Mouse (Mus musculus) left cerebral cortex, postnatal 4 days (tissue): ENCODE measurements around the gene Zfp874a. TPM values are rescaled to one million over a fixed set of nuclear protein-coding genes. Genes with fewer than 3 reads are reported as not detected.
"Not testable (repeated sequence)": the region's sequence is repeated elsewhere in the genome, so short reads cannot be mapped to it uniquely, and the experiment has no call there.

Source experiments
- DNase-seq: peaks from one replicate; pipeline ENCODE4 v3.0.0-alpha.2; 2022
- intact Hi-C: fragments of 180-260 bp; cut with DNase I; formaldehyde crosslinking; loops from one replicate; pipeline ENCODE4 v1.15.1; 2025
- total RNA-seq, 2 experiments: library from RNA; stranded (reverse); gene quantifications; 2 replicates each; pipeline ENCODE4 v1.2.3; 2021

The Zfp874a gene
- total RNA-seq, 2 experiments from 2014 or later = 8.6 to 10.8 TPM

- intact Hi-C loops = not testable (repeated sequence)
- peak; percentile 68 for DNase-seq
Measured at GRCm38 (mm10) chr13:67399183-67399903, 52.1 kb downstream of the Zfp874a start, which contains the start of gene Zfp429. Gene Zfp429, minus strand, starts transcription at chr13:67399819.

- DNase-seq, intact Hi-C loops: not testable (repeated sequence)
Measured at GRCm38 (mm10) chr13:67376255-67376654, 75.2 kb downstream of the Zfp874a start.

- intact Hi-C loops = not testable (repeated sequence)
- peak; percentile 16 for DNase-seq
Measured at GRCm38 (mm10) chr13:67375050-67375911, 76.1 kb downstream of the Zfp874a start, which contains the start of the genes Gm28041 and Zfp456. Gene Gm28041, minus strand, starts transcription at chr13:67375733. Gene Zfp456, minus strand, starts transcription at chr13:67375810.

Other genes starting within 250 kb of the Zfp874a start
- gene Zfp458, start 173.2 kb downstream of the Zfp874a start, total RNA-seq = 10 to 100 TPM; 23.9 to 25.0 TPM
- gene Zfp457, start 145.1 kb downstream of the Zfp874a start, total RNA-seq = 1 to 10 TPM; 3.3 to 3.8 TPM
- gene Zfp595, start 119.1 kb downstream of the Zfp874a start, total RNA-seq = 1 to 10 TPM; 2.9 to 3.3 TPM
- gene Gm28044, start 91.1 kb downstream of the Zfp874a start, total RNA-seq = not detected
- gene Zfp953, start 91.0 kb downstream of the Zfp874a start, total RNA-seq = 1 to 10 TPM in 1 of 2 experiments, under 1 TPM in 1; 0.58 to 1.1 TPM
- gene Gm28041, start 75.9 kb downstream of the Zfp874a start, total RNA-seq = not detected
- gene Zfp456, start 75.8 kb downstream of the Zfp874a start, total RNA-seq = under 1 TPM; 0.60 to 0.82 TPM
- gene Zfp429, start 51.8 kb downstream of the Zfp874a start, total RNA-seq = 1 to 10 TPM; 3.1 to 3.2 TPM
- gene Zfp459, start 30.2 kb downstream of the Zfp874a start, total RNA-seq = 1 to 10 TPM; 1.7 to 2.8 TPM
- gene Zfp874b, start 32.6 kb upstream of the Zfp874a start, total RNA-seq = 10 to 100 TPM; 10.6 to 12.1 TPM
- gene Zfp58, start 48.9 kb upstream of the Zfp874a start, total RNA-seq = 1 to 10 TPM; 7.9 to 8.3 TPM
- not detected for gene Gm26965, start 74.5 kb upstream of the Zfp874a start, total RNA-seq
- gene Zfp87, start 74.6 kb upstream of the Zfp874a start, total RNA-seq = 10 to 100 TPM; 25.6 to 26.7 TPM
- 10 to 100 TPM; 10.1 to 10.9 TPM for gene Zfp748, start 102.2 kb upstream of the Zfp874a start, total RNA-seq
- 10 to 100 TPM; 11.3 to 11.4 TPM for gene Zfp729b, start 158.1 kb upstream of the Zfp874a start, total RNA-seq
- gene Gm49345, start 186.1 kb upstream of the Zfp874a start, total RNA-seq = 1 to 10 TPM in 1 of 2 experiments, under 1 TPM in 1; 0.48 to 1.1 TPM
- gene Zfp729a, start 186.2 kb upstream of the Zfp874a start, total RNA-seq = 1 to 10 TPM; 9.7 to 10.0 TPM
- gene Zfp738, start 235.4 kb upstream of the Zfp874a start, total RNA-seq = 10 to 100 TPM; 21.5 to 25.0 TPM